Mouse (Mus musculus) embryonic facial prominence, embryonic 11.5 days (tissue): ENCODE data around the gene Gm21586. TPM values are rescaled to one million over a fixed set of nuclear protein-coding genes. Genes with fewer than 3 reads are reported as not detected.
"Not testable (repeated sequence)": the region's sequence is repeated elsewhere in the genome, so short reads cannot be mapped to it uniquely, and the experiment has no call there.

ENCODE experiments used
- ATAC-seq: fragments of 200-750 bp; cut with Nextera tagmentation; replicated peaks from 2 replicates; pipeline ENCODE4 v1.8.0; 2017; ENCODE audit warnings: low read depth; ENCODE audit not compliant: insufficient number of reproducible peaks, low FRiP score, low TSS enrichment
- DNase-seq: peaks from one replicate; pipeline ENCODE4 v3.0.0-alpha.2; 2015; ENCODE audit warnings: low spot score
- H3K27ac ChIP-seq: fragments of 300-500 bp; sonication (generic); replicated peaks from 2 replicates; pipeline ENCODE4 v1.5.1; 2014; ENCODE audit warnings: mild to moderate bottlenecking, low read depth, low read length, control low read depth
- H3K27me3 ChIP-seq: fragments of 300-500 bp; sonication (generic); 2 replicates; pipeline ENCODE4 v1.6.1; 2014; ENCODE audit warnings: mild to moderate bottlenecking, low read length, moderate library complexity, mixed read lengths; ENCODE audit not compliant: control insufficient read depth, insufficient read depth
- H3K36me3 ChIP-seq: fragments of 300-500 bp; sonication (generic); replicated peaks from 2 replicates; pipeline ENCODE4 v1.6.1; 2014; ENCODE audit warnings: low read depth, mild to moderate bottlenecking, low read length, moderate library complexity, mixed read lengths; ENCODE audit not compliant: control insufficient read depth, insufficient read depth
- H3K4me1 ChIP-seq: fragments of 300-500 bp; sonication (generic); 2 replicates; pipeline ENCODE4 v1.6.1; 2014; ENCODE audit warnings: low read length, mixed read lengths; ENCODE audit not compliant: control insufficient read depth, insufficient read depth
- H3K4me2 ChIP-seq: fragments of 300-500 bp; sonication (generic); 2 replicates; pipeline ENCODE4 v1.6.1; 2014; ENCODE audit warnings: low read depth, mild to moderate bottlenecking, control low read depth, low read length, moderate library complexity
- H3K4me3 ChIP-seq: fragments of 300-500 bp; sonication (generic); 2 replicates; pipeline ENCODE4 v1.5.1; 2014; ENCODE audit warnings: low read depth, low read length, control low read depth
- H3K9ac ChIP-seq: fragments of 300-500 bp; sonication (generic); replicated peaks from 2 replicates; pipeline ENCODE4 v1.6.1; 2014; ENCODE audit warnings: mild to moderate bottlenecking, control low read depth, low read length
- H3K9me3 ChIP-seq: fragments of 300-500 bp; sonication (generic); replicated peaks from 2 replicates; pipeline ENCODE4 v1.6.1; 2016; ENCODE audit warnings: mild to moderate bottlenecking, low read length, inconsistent platforms, mixed read lengths; ENCODE audit not compliant: control insufficient read depth
- WGBS: fragments of 180-500 bp; shearing (Covaris S2); extraction: QIAGEN DNeasy Blood & Tissue Kit; methylation state at CpG from one replicate; pipeline ENCODE4 v1.1.7; 2014; 5-methylcytosine and 5-hydroxymethylcytosine counted together
- polyA plus RNA-seq: library from polyadenylated mRNA; unstranded; fragments of >200 nt; fragmentation: Nextera tagmentation; extraction: Ambion mirVana; gene quantifications from 2 replicates; pipeline ENCODE4 v1.2.1, GENCODE M21; 2014

Gene Gm21586
- polyA plus RNA-seq = not detected in 2 replicates

- not testable (repeated sequence) for ATAC-seq, H3K27ac ChIP-seq, H3K36me3 ChIP-seq, H3K4me3 ChIP-seq, H3K4me2 ChIP-seq, H3K4me1 ChIP-seq, DNase-seq, H3K9ac ChIP-seq, H3K27me3 ChIP-seq, H3K9me3 ChIP-seq
- no CpG with 5 or more reads among the region's 18 CpGs for WGBS
Measured at GRCm38 (mm10) chr4:42439078-42439477, at the start of gene Gm21586. Gm21586 (plus strand) TSS chr4:42439378.

GRCm38 (mm10) chr4:42466452-42466851 is 27.3 kb downstream of the Gm21586 start, which contains the start of gene Gm2163:
Gm2163 (plus strand) TSS chr4:42466752.
- WGBS = no CpG with 5 or more reads among the region's 5 CpGs
- ATAC-seq, H3K9ac ChIP-seq: not testable (repeated sequence)

More at GRCm38 (mm10) chr4:42466452-42466851, 27.3 kb downstream of the Gm21586 start, which contains the start of gene Gm2163:
- not testable (repeated sequence) for H3K27ac ChIP-seq, H3K4me1 ChIP-seq, H3K4me2 ChIP-seq, DNase-seq, H3K9me3 ChIP-seq, H3K4me3 ChIP-seq, H3K36me3 ChIP-seq, H3K27me3 ChIP-seq

Other genes starting within 250 kb of the Gm21586 start
- gene Gm10600, start 198.7 kb upstream of the Gm21586 start, polyA plus RNA-seq = not detected in 2 replicates
- gene Ccl21b, start 183.6 kb upstream of the Gm21586 start, polyA plus RNA-seq = 1.7 TPM in 1 of 2 replicates, not detected in the other
- gene Gm21953, start 145.1 kb upstream of the Gm21586 start, polyA plus RNA-seq = not detected in 2 replicates
- 0.14 and 0.21 TPM in 2 replicates for gene Fam205a3, start 121.0 kb upstream of the Gm21586 start, polyA plus RNA-seq
- gene Gm2163, start 27.4 kb downstream of the Gm21586 start, polyA plus RNA-seq = 0.17 TPM in 1 of 2 replicates, not detected in the other
- gene Fam205a2, start 88.8 kb downstream of the Gm21586 start, polyA plus RNA-seq = 0.14 and 0.21 TPM in 2 replicates
- 1.7 TPM in 1 of 2 replicates, not detected in the other for gene Gm10591, start 172.8 kb downstream of the Gm21586 start, polyA plus RNA-seq
- gene Gm2564, start 190.3 kb downstream of the Gm21586 start, polyA plus RNA-seq = not detected in 2 replicates
- gene Ccl27b, start 215.9 kb downstream of the Gm21586 start, polyA plus RNA-seq = not detected in 2 replicates
- gene Il11ra2, start 222.5 kb downstream of the Gm21586 start, polyA plus RNA-seq = not detected in 2 replicates